Mouse (Mus musculus): ENCODE measurements around the gene Gal3st2c.
"Not testable (repeated sequence)": the region's sequence is repeated elsewhere in the genome, so short reads cannot be mapped to it uniquely, and the experiment has no call there.

The Gal3st2c gene

GRCm38 (mm10) chr1:93990209-93990608 lies at the start of gene Gal3st2c:
TSS of gene Gal3st2c (plus strand) at chr1:93990509.
- DNase-seq (ENCODE audit: low read depth, low spot score) = not testable (repeated sequence)

GRCm38 (mm10) chr1:93949087-93949486 lies 41.2 kb upstream of the Gal3st2c start:
- not testable (repeated sequence) for DNase-seq (ENCODE audit: low read depth, low spot score)

GRCm38 (mm10) chr1:93966489-93966888 lies 23.8 kb upstream of the Gal3st2c start:
- DNase-seq (ENCODE audit: low read depth, low spot score) = not testable (repeated sequence)

- DNase-seq (ENCODE audit: low read depth, low spot score) = not testable (repeated sequence)
These were observed 19.9 kb upstream of the Gal3st2c start for GRCm38 (mm10) chr1:93970380-93970779.

GRCm38 (mm10) chr1:93970797-93971196 lies 19.5 kb upstream of the Gal3st2c start:
- DNase-seq (ENCODE audit: low read depth, low spot score) = not testable (repeated sequence)

GRCm38 (mm10) chr1:93975764-93976163 lies 14.5 kb upstream of the Gal3st2c start:
- DNase-seq (ENCODE audit: low read depth, low spot score) = not testable (repeated sequence)

GRCm38 (mm10) chr1:93978287-93978686 lies 12.0 kb upstream of the Gal3st2c start:
- not testable (repeated sequence) for DNase-seq (ENCODE audit: low read depth, low spot score)

GRCm38 (mm10) chr1:93980932-93981331 lies 9.4 kb upstream of the Gal3st2c start:
- DNase-seq (ENCODE audit: low read depth, low spot score) = not testable (repeated sequence)

GRCm38 (mm10) chr1:93986167-93986566 lies 4.1 kb upstream of the Gal3st2c start:
- DNase-seq (ENCODE audit: low read depth, low spot score) = no peak

- DNase-seq (ENCODE audit: low read depth, low spot score) = no peak
These were observed 1.5 kb upstream of the Gal3st2c start for GRCm38 (mm10) chr1:93988786-93989185.

- not testable (repeated sequence) for DNase-seq (ENCODE audit: low read depth, low spot score)
These were observed 759 bp downstream of the Gal3st2c start for GRCm38 (mm10) chr1:93991068-93991467.

- DNase-seq (ENCODE audit: low read depth, low spot score) = not testable (repeated sequence)
These were observed 1.2 kb downstream of the Gal3st2c start for GRCm38 (mm10) chr1:93991491-93991890.

- no peak for DNase-seq (ENCODE audit: low read depth, low spot score)
These were observed 10.7 kb downstream of the Gal3st2c start for GRCm38 (mm10) chr1:94001023-94001422.

- not testable (repeated sequence) for DNase-seq (ENCODE audit: low read depth, low spot score)
These were observed 15.7 kb downstream of the Gal3st2c start for GRCm38 (mm10) chr1:94005954-94006506.

- DNase-seq (ENCODE audit: low read depth, low spot score) = not testable (repeated sequence)
These were observed 18.5 kb downstream of the Gal3st2c start for GRCm38 (mm10) chr1:94008826-94009225.

GRCm38 (mm10) chr1:94011643-94012042 lies 21.3 kb downstream of the Gal3st2c start:
- peak; percentile 51 for DNase-seq (ENCODE audit: low read depth, low spot score)

- DNase-seq (ENCODE audit: low read depth, low spot score) = no peak
These were observed 29.8 kb downstream of the Gal3st2c start, which contains the start of gene Neu4 for GRCm38 (mm10) chr1:94020151-94020550. TSS of gene Neu4 (plus strand) at chr1:94020451.

GRCm38 (mm10) chr1:94027506-94028108 lies 37.3 kb downstream of the Gal3st2c start:
- no peak for DNase-seq (ENCODE audit: low read depth, low spot score)

- no peak for DNase-seq (ENCODE audit: low read depth, low spot score)
These were observed 38.4 kb downstream of the Gal3st2c start for GRCm38 (mm10) chr1:94028741-94029140.

- DNase-seq (ENCODE audit: low read depth, low spot score) = no peak
These were observed 42.8 kb downstream of the Gal3st2c start for GRCm38 (mm10) chr1:94033075-94033602.

GRCm38 (mm10) chr1:94034984-94035743 lies 44.9 kb downstream of the Gal3st2c start:
- DNase-seq (ENCODE audit: low read depth, low spot score) = peak; percentile 92

GRCm38 (mm10) chr1:94040391-94040790 lies 50.1 kb downstream of the Gal3st2c start:
- no peak for DNase-seq (ENCODE audit: low read depth, low spot score)
